Mouse (Mus musculus): ENCODE measurements around the gene E330034G19Rik. TPM values are rescaled to one million over a fixed set of nuclear protein-coding genes. Genes with fewer than 3 reads are reported as not detected.

The E330034G19Rik gene
- total and polyA plus RNA-seq, 3 experiments, result not detected

DNA sequence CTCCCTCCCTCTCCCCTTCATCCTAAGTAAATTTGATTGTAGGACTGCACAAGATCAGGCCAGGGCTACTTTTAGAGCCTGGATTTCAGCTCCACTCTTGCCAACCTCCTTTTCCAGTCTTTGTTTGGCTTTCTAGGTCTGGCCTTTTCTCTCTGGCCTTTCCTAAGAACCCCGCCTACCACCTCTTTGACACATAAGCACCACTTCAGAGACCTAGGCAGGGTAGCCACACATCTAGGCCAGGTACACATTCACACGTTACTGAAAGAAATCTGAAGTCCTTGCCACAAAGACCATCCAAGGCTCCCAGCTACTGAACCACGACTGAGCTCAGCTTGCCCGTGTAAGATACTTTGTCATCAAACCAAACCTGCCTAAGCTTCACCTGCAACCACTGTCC, 32.6 kb upstream of the E330034G19Rik start:
- no peaks in the 10 kb centered on the region for H3K4me1 ChIP-seq (ENCODE audit: control insufficient read depth in 1 of 2, insufficient read depth in 2 of 2, low read length in 2 of 2)
- H3K4me3 ChIP-seq (ENCODE audit: control insufficient read depth in 1 of 2, insufficient read depth in 1 of 2, low read depth in 2 of 2, low read length in 2 of 2), result no peak overlapping the region
- H3K27me3 ChIP-seq (ENCODE audit: control insufficient read depth in 1 of 2, insufficient read depth in 2 of 2, low read length in 2 of 2), result no peaks in the 10 kb centered on the region
- H3K79me2 ChIP-seq (ENCODE audit: control insufficient read depth, insufficient read depth, low read length, poor library complexity), result no peaks in the 10 kb centered on the region
- H3K27ac ChIP-seq (ENCODE audit: control insufficient read depth, low read depth, low read length), result no peak overlapping the region
- H3K9ac ChIP-seq (ENCODE audit: control insufficient read depth, low read depth, low read length, poor library complexity, severe bottlenecking), result no peak overlapping the region
- no peak for TF ChIP-seq MAX (IDR thresholded peaks at IDR 0.05; ENCODE audit: low read length)
- no peak for TF ChIP-seq MXI1 (IDR thresholded peaks at IDR 0.05; ENCODE audit: low read depth, low read length)
- TF ChIP-seq SIN3A (IDR thresholded peaks at IDR 0.05; ENCODE audit: low read length), result no peak
- TF ChIP-seq ZMIZ1 (IDR thresholded peaks at IDR 0.05; ENCODE audit: low read depth, low read length), result no peak
- no peak for TF ChIP-seq USF1 (IDR thresholded peaks at IDR 0.05; ENCODE audit: low read depth, low read length)
- TF ChIP-seq TCF12 (IDR thresholded peaks at IDR 0.05; ENCODE audit: low read depth, low read length), result no peak
- TF ChIP-seq MAZ (IDR thresholded peaks at IDR 0.05; ENCODE audit: low read depth, low read length), result no peak
- TF ChIP-seq MYC (IDR thresholded peaks at IDR 0.05; ENCODE audit: low read depth, low read length), result no peak
- no peak for TF ChIP-seq GATA1 (IDR thresholded peaks at IDR 0.05; ENCODE audit: low read depth, low read length)
- TF ChIP-seq MYB (IDR thresholded peaks at IDR 0.05; ENCODE audit: low read depth, low read length), result no peak
- TF ChIP-seq MEF2A (IDR thresholded peaks at IDR 0.05; ENCODE audit: extremely low read depth, insufficient replicate concordance, low read depth, low read length, poor library complexity, severe bottlenecking), result no peak
- DNase-seq (ENCODE audit: low read depth, low spot score), result no peak
- no peaks in the 10 kb centered on the region for H3K9me3 ChIP-seq (replicated peaks; ENCODE audit: insufficient read depth, low read length)
- no peaks in the 10 kb centered on the region for H3K36me3 ChIP-seq (ENCODE audit: control insufficient read depth in 1 of 2, insufficient read depth in 2 of 2, low read length in 2 of 2)

DNA sequence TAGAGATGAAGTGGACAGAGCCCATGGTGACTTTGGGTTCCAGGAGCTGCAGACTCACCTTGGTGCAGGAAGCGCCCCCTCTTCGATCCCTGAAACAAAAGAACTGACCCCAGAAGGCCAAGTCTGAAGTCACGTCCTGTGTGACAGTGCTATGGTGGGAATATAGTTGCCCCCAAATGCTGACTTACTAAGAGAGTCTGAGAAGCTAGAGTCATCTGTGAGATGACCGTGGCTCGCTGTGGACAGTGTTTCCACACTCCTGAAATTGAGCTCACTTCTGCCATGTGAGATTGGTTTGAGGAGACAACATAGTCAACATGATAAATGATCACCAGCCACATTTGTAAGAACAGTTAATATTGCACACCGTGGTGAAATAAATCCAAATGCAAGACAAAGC, 30.6 kb upstream of the E330034G19Rik start:
- no peaks in the 10 kb centered on the region for H3K9me3 ChIP-seq (replicated peaks; ENCODE audit: insufficient read depth, low read length)

More for the DNA sequence above, 30.6 kb upstream of the E330034G19Rik start:
- H3K79me2 ChIP-seq (ENCODE audit: control insufficient read depth, insufficient read depth, low read length, poor library complexity), result no peaks in the 10 kb centered on the region
- no peak overlapping the region for H3K4me3 ChIP-seq (ENCODE audit: control insufficient read depth in 1 of 2, insufficient read depth in 1 of 2, low read depth in 2 of 2, low read length in 2 of 2)
- H3K9ac ChIP-seq (ENCODE audit: control insufficient read depth, low read depth, low read length, poor library complexity, severe bottlenecking), result no peak overlapping the region
- no peaks in the 10 kb centered on the region for H3K27me3 ChIP-seq (ENCODE audit: control insufficient read depth in 1 of 2, insufficient read depth in 2 of 2, low read length in 2 of 2)
- no peak for TF ChIP-seq SIN3A (IDR thresholded peaks at IDR 0.05; ENCODE audit: low read length)
- TF ChIP-seq POLR2A (IDR thresholded peaks at IDR 0.05; ENCODE audit: control insufficient read depth in 1 of 2, insufficient read depth in 1 of 2, low read depth in 1 of 2, low read length in 2 of 2, poor library complexity in 1 of 2), result no peak
- TF ChIP-seq MAX (IDR thresholded peaks at IDR 0.05; ENCODE audit: low read length), result no peak
- TF ChIP-seq ZNF384 (IDR thresholded peaks at IDR 0.05; ENCODE audit: low read depth, low read length), result no peak
- TF ChIP-seq TBP (IDR thresholded peaks at IDR 0.05; ENCODE audit: low read depth, low read length), result no peak
- no peak for TF ChIP-seq GATA1 (IDR thresholded peaks at IDR 0.05; ENCODE audit: low read depth, low read length)
- TF ChIP-seq POLR2AphosphoS5 (IDR thresholded peaks at IDR 0.05; ENCODE audit: borderline replicate concordance, low read depth, low read length), result no peak
- no peak for TF ChIP-seq RCOR1 (IDR thresholded peaks at IDR 0.05; ENCODE audit: low read depth, low read length)
- TF ChIP-seq SMC3 (IDR thresholded peaks at IDR 0.05; ENCODE audit: low read depth, low read length), result no peak
- TF ChIP-seq TCF12 (IDR thresholded peaks at IDR 0.05; ENCODE audit: low read depth, low read length), result no peak
- TF ChIP-seq EP300 (IDR thresholded peaks at IDR 0.05; ENCODE audit: low read depth in 1 of 2, low read length in 2 of 2), result no peak
- TF ChIP-seq CTCF (IDR thresholded peaks at IDR 0.05 in 2 of 3, conservative IDR thresholded peaks at IDR 0.05 in 1 of 3; ENCODE audit: control insufficient read depth in 1 of 3, insufficient read depth in 1 of 3, low read depth in 2 of 3, low read length in 3 of 3, poor library complexity in 1 of 3, severe bottlenecking in 1 of 3), result no peak
- no peak for TF ChIP-seq ZMIZ1 (IDR thresholded peaks at IDR 0.05; ENCODE audit: low read depth, low read length)
- no peak for TF ChIP-seq ZKSCAN1 (IDR thresholded peaks at IDR 0.05; ENCODE audit: low read depth, low read length)
- no peak for DNase-seq (ENCODE audit: low read depth, low spot score)
- no peaks in the 10 kb centered on the region for H3K4me1 ChIP-seq (ENCODE audit: control insufficient read depth in 1 of 2, insufficient read depth in 2 of 2, low read length in 2 of 2)
- H3K36me3 ChIP-seq (ENCODE audit: control insufficient read depth in 1 of 2, insufficient read depth in 2 of 2, low read length in 2 of 2), result no peaks in the 10 kb centered on the region
- no peak overlapping the region for H3K27ac ChIP-seq (ENCODE audit: control insufficient read depth, low read depth, low read length)
